ENCODE assay signal across 10 mouse cellular contexts in the genomic region with DNA sequence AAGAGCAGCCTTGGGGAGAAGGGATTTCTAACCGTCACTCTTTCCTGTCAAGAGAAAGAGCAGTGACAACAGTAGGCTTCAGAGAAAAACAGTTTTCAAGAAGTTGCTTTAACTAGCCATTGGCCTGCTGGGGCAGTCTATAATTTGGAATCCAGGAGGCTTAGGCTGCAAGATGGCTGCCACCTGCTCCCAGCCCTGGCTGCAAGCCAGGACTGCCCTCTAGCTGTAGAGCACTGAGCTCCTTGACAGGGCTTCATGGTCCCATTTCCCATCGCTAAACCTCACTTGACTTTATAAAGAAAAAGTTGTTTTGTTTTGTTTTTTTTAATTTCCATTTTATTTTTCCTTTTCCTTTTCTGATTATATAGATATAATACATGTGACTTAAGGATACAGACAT. TPM values are rescaled to one million over a fixed set of nuclear protein-coding genes. Genes with fewer than 3 reads are reported as not detected.
A peak's percentile ranks its signal among the peaks of the same experiment; 100 is the strongest.
DNase-seq lines count a peak whose midpoint lies in the region; ATAC-seq and TF ChIP-seq lines count a peak whose summit lies in the region.
"Had no signal": no experiment of that assay in that cellular context is flagged by ENCODE, and none has a peak within 500 bp of the region (broad histone marks: within the 10 kb centered on the region; RNA-seq: fewer than 3 reads in every experiment).

No protein-coding gene starts in this region.

- H3K27me3 ChIP-seq in limb, embryonic 14.5 days (ENCODE audit: control insufficient read depth, insufficient read depth, low read length): no peaks in the 10 kb centered on the region
- no peaks in the 10 kb centered on the region for H3K27me3 ChIP-seq in limb, embryonic 10.5 days (ENCODE audit: low read depth, poor library complexity, severe bottlenecking)
- H3K27me3 ChIP-seq: forebrain, embryonic 13.5 days; hindbrain, embryonic 15.5 days had no signal

- peak; percentile 24 for DNase-seq in CD4-positive, CD25-positive, alpha-beta regulatory T cell, adult 2 months (ENCODE audit: low read depth, low spot score)
- DNase-seq in limb, embryonic 14.5 days (ENCODE audit: low spot score): peak; percentile 48
- no peak for DNase-seq in limb, embryonic 10.5 days (ENCODE audit: low spot score)
- peak; percentile 68 for DNase-seq in ES-CJ7 (ENCODE audit: low read depth, low spot score)
- peak; percentile 47 to 64 for DNase-seq in cerebellum, postnatal 36 days
- no peak for DNase-seq in adrenal gland, postnatal 10 days
- no peak for DNase-seq in heart, adult 18-20 months

- H3K36me3 ChIP-seq in limb, embryonic 14.5 days (ENCODE audit: control insufficient read depth, insufficient read depth, low read length): peaks cover 82% of the 10 kb centered on the region
- H3K36me3 ChIP-seq in limb, embryonic 10.5 days: peaks cover 91% of the 10 kb centered on the region

- ATAC-seq in CD4-positive, CD25-positive, alpha-beta regulatory T cell, adult 4 months: no peak
- ATAC-seq in limb, embryonic 14.5 days (ENCODE audit: low FRiP score, low read depth): no peak
- ATAC-seq: forebrain, embryonic 13.5 days had no signal

- H3K4me1 ChIP-seq in limb, embryonic 14.5 days (ENCODE audit: control insufficient read depth, insufficient read depth, low read length): no peaks in the 10 kb centered on the region
- H3K4me1 ChIP-seq in limb, embryonic 10.5 days: no peaks in the 10 kb centered on the region
- H3K4me1 ChIP-seq: forebrain, embryonic 13.5 days; hindbrain, embryonic 15.5 days had no signal

- no peaks in the 10 kb centered on the region for H3K9me3 ChIP-seq in limb, embryonic 14.5 days (ENCODE audit: control insufficient read depth, low read length)
- no peaks in the 10 kb centered on the region for H3K9me3 ChIP-seq in limb, embryonic 10.5 days (replicated peaks)
- H3K9me3 ChIP-seq: forebrain, embryonic 13.5 days; hindbrain, embryonic 15.5 days had no signal

- TF ChIP-seq POLR2A in limb, embryonic 14.5 days (IDR thresholded peaks at IDR 0.05; ENCODE audit: borderline replicate concordance, extremely low read depth, insufficient read depth, insufficient read length): no peak

- H3K4me2 ChIP-seq in limb, embryonic 14.5 days (replicated peaks; ENCODE audit: low read depth, low read length, severe bottlenecking): no peak overlapping the region
- H3K4me2 ChIP-seq: forebrain, embryonic 13.5 days; hindbrain, embryonic 15.5 days had no signal

- no peak overlapping the region for H3K27ac ChIP-seq in limb, embryonic 14.5 days (replicated peaks; ENCODE audit: low read depth, low read length)
- no peak overlapping the region for H3K27ac ChIP-seq in limb, embryonic 10.5 days
- H3K27ac ChIP-seq: forebrain, embryonic 13.5 days; hindbrain, embryonic 15.5 days had no signal

- H3K9ac ChIP-seq in limb, embryonic 14.5 days (ENCODE audit: low read depth, low read length, severe bottlenecking): no peak overlapping the region
- H3K9ac ChIP-seq: forebrain, embryonic 13.5 days; hindbrain, embryonic 15.5 days had no signal

- 80% methylated on average over 2 of the region's 2 CpGs for WGBS in limb, embryonic 14.5 days
- 89% methylated on average over 2 of the region's 2 CpGs for WGBS in limb, embryonic 10.5 days

- H3K4me3 ChIP-seq in limb, embryonic 14.5 days (replicated peaks; ENCODE audit: low read length): no peak overlapping the region
- H3K4me3 ChIP-seq in limb, embryonic 10.5 days: no peak overlapping the region
- H3K4me3 ChIP-seq: forebrain, embryonic 13.5 days; hindbrain, embryonic 15.5 days had no signal

RNA-seq across cellular contexts. Expression of gene Pex16, which starts 43.1 kb away (rescaled TPM):
- 10 to 100 TPM; 44.5 to 77.0 TPM for polyA plus RNA-seq in CD4-positive, CD25-positive, alpha-beta regulatory T cell, adult 4 months (2017; shearing (Covaris generic))
- polyA plus RNA-seq in limb, embryonic 14.5 days (2012; rRNA removed): 26.4 and 30.6 TPM in 2 replicates
- 22.3 TPM in 2 replicates for polyA plus RNA-seq in limb, embryonic 14.5 days (2014; fragmentation: Nextera tagmentation; extraction: Ambion mirVana)
- 19.6 and 20.6 TPM in 2 replicates for polyA plus RNA-seq in limb, embryonic 10.5 days (2016; fragmentation: Nextera tagmentation; extraction: Ambion mirVana)
- 100 to 1,000 TPM; 115 to 130 TPM for total RNA-seq in adrenal gland, postnatal 10 days (2021)
- total RNA-seq in heart, adult 18-20 months (2021): 10 to 100 TPM; 24.8 to 27.4 TPM

RNA-seq across cellular contexts. Expression of gene Large2, which starts 43.3 kb away (rescaled TPM):
- not detected for polyA plus RNA-seq in CD4-positive, CD25-positive, alpha-beta regulatory T cell, adult 4 months (2017; shearing (Covaris generic))
- polyA plus RNA-seq in limb, embryonic 14.5 days (2012; rRNA removed): 32.7 and 41.1 TPM in 2 replicates
- polyA plus RNA-seq in limb, embryonic 14.5 days (2014; fragmentation: Nextera tagmentation; extraction: Ambion mirVana): 15.0 and 16.3 TPM in 2 replicates
- polyA plus RNA-seq in limb, embryonic 10.5 days (2016; fragmentation: Nextera tagmentation; extraction: Ambion mirVana): 11.5 and 13.0 TPM in 2 replicates
- total RNA-seq in adrenal gland, postnatal 10 days (2021): 1 to 10 TPM; 1.7 to 2.2 TPM
- under 1 TPM in 1 of 2 experiments, not detected in 1; 0.41 TPM for total RNA-seq in heart, adult 18-20 months (2021)

RNA-seq across cellular contexts. Expression of gene 1700029I15Rik, which starts 50.9 kb away (rescaled TPM):
- 1 to 10 TPM; 4.5 to 8.1 TPM for polyA plus RNA-seq in CD4-positive, CD25-positive, alpha-beta regulatory T cell, adult 4 months (2017; shearing (Covaris generic))
- 3.1 and 3.5 TPM in 2 replicates for polyA plus RNA-seq in limb, embryonic 14.5 days (2012; rRNA removed)
- 1.7 and 2.4 TPM in 2 replicates for polyA plus RNA-seq in limb, embryonic 14.5 days (2014; fragmentation: Nextera tagmentation; extraction: Ambion mirVana)
- polyA plus RNA-seq in limb, embryonic 10.5 days (2016; fragmentation: Nextera tagmentation; extraction: Ambion mirVana): 2.5 and 3.3 TPM in 2 replicates
- total RNA-seq in adrenal gland, postnatal 10 days (2021): 1 to 10 TPM; 7.6 to 9.4 TPM
- total RNA-seq in heart, adult 18-20 months (2021): 1 to 10 TPM in 1 of 2 experiments, under 1 TPM in 1; 0.25 to 1.1 TPM

Comparison
In these comparisons a context has a peak if more than half of its experiments do, and no peak if none do; other contexts are left out.
1. DNase-seq: peak in CD4-positive, CD25-positive, alpha-beta regulatory T cell, adult 2 months (single experiment), limb, embryonic 14.5 days (single experiment), ES-CJ7 (single experiment) and cerebellum, postnatal 36 days (2 of 2); none in limb, embryonic 10.5 days (single experiment), adrenal gland, postnatal 10 days (single experiment) and heart, adult 18-20 months (0 of 2).